Mouse (Mus musculus): ENCODE data around the gene Ppm1m.
A peak's percentile ranks its signal among the peaks of the same experiment; 100 is the strongest.

Gene Ppm1m

GRCm38 (mm10) chr9:106199535-106200272 lies at the start of gene Ppm1m:
Gene Ppm1m (minus strand): TSS chr9:106199746.
- no peak for DNase-seq (ENCODE audit: low read depth)

GRCm38 (mm10) chr9:106242813-106243488 lies 43.4 kb upstream of the Ppm1m start:
- no peak for DNase-seq (ENCODE audit: low read depth)

GRCm38 (mm10) chr9:106241541-106242164 lies 42.1 kb upstream of the Ppm1m start:
- DNase-seq (ENCODE audit: low read depth): no peak

DNA sequence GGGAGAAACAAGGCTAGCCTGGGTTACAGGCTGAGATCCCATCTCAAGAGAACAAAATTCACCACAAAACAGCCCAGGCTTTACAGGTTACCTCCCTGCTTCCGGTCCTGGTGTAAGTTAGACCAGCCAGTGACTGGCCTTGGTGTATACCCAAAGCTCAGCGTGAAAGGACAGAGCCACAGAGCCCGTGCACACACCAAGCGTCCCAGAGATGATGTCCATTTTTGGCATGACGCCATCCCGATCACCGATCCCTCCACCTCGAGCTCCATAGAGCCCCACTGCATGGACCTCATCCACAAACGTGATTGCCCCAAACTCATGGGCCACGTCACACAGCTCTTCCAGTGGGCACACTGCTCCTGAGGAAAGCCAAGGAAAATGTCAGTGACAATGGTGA lies 38.3 kb upstream of the Ppm1m start:
- no peak for DNase-seq (ENCODE audit: low read depth)

- DNase-seq (ENCODE audit: low read depth): no peak
Observed at GRCm38 (mm10) chr9:106237401-106237800, 37.9 kb upstream of the Ppm1m start.

DNA sequence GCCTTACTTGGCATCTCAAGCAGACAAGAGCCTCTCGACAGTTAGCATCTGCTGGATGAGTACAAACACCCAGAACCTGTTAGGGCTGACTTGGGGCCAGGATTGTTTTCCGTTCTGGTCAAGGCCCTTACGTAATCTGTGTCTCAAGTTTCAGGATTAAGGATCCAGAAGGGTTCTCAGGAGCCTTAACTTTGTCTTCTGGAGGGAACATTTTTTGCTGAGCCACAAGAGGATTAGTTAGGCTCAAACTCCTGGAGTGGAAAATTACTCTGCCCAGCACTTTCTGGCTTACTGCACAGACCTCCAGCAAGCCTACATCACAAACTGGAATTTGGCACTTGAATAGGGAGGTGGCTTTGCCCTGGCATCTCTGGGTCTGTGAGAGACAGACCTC lies 37.3 kb upstream of the Ppm1m start:
- DNase-seq (ENCODE audit: low read depth): no peak

GRCm38 (mm10) chr9:106236156-106236817 lies 36.7 kb upstream of the Ppm1m start:
- DNase-seq (ENCODE audit: low read depth): no peak

DNA sequence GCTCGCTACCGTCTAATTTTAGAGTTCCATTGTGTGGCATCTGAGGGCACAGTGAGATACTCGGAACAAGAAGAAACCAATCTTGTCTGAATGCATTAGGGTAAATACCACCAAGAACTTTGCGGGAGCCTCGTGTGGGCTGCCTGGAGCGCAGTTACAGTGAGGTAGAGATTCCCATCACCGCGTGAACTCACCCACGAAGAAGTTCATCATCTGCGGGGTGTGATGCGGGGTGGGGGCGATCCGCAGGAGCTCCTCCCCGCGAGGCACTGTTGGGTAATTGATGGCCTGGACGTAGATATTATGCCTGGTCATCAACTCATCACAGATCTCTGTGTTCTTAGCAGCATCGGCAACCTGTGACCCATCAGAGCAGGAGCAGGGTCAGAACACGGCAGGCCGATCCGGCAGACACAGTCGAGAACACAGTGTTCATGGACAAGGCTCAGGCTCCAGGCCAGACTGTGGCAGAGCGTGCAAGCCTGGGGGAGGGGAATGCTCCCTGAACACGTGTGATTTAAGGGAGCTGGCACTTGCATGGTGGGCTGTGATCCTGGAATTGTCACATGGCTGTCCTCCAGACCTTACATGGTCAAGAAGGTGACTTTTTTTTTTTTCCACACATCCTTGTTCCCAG lies 35.8 kb upstream of the Ppm1m start:
- DNase-seq (ENCODE audit: low read depth): no peak

DNA sequence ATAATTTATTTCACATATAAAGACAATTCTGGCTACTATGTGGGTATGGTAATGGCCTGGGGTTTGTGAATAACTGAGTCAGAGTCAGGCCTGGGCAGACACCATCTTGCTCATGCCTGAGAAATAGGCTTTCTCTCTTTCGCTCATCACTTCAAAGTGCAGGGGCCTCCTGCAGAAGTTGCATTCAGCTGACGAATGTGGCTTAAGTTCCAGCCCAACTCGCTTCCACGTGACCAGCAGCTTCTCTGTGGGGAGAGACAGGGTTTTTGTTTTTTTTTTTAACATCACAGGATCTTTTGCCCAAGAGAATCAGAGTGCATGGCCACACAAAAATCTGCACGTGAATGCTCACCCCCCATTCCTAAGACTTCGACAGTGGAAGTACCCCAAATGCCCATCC lies 34.4 kb upstream of the Ppm1m start:
- no peak for DNase-seq (ENCODE audit: low read depth)

- DNase-seq (ENCODE audit: low read depth): no peak
Observed at GRCm38 (mm10) chr9:106232956-106233355, 33.4 kb upstream of the Ppm1m start.

GRCm38 (mm10) chr9:106231816-106232215 lies 32.3 kb upstream of the Ppm1m start:
- no peak for DNase-seq (ENCODE audit: low read depth)

- no peak for DNase-seq (ENCODE audit: low read depth)
Observed at GRCm38 (mm10) chr9:106231220-106231619, 31.7 kb upstream of the Ppm1m start.

DNA sequence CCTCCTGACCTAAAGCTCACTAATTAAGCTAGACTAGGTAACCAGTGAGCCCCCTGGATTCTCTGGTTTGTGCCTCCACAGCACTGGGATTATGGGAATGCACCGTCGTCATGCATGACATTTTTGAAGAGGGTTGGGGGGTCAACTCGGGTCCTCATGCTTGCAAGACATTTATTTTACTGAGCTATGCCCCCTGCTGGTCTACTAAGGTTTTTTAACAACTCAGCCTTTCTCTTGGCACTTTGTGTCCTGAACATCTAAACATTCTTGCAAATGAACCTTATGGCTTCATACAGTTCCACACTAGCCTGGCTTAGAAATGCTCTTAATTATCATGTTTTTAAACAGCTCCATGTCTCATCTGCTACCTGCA lies 31.2 kb upstream of the Ppm1m start:
- DNase-seq (ENCODE audit: low read depth): peak; percentile 48

GRCm38 (mm10) chr9:106230051-106230733 lies 30.6 kb upstream of the Ppm1m start:
- no peak for DNase-seq (ENCODE audit: low read depth)

- DNase-seq (ENCODE audit: low read depth): no peak
Observed at GRCm38 (mm10) chr9:106227790-106228429, 28.4 kb upstream of the Ppm1m start.

GRCm38 (mm10) chr9:106226151-106226682 lies 26.7 kb upstream of the Ppm1m start:
- peak; percentile 38 for DNase-seq (ENCODE audit: low read depth)

DNA sequence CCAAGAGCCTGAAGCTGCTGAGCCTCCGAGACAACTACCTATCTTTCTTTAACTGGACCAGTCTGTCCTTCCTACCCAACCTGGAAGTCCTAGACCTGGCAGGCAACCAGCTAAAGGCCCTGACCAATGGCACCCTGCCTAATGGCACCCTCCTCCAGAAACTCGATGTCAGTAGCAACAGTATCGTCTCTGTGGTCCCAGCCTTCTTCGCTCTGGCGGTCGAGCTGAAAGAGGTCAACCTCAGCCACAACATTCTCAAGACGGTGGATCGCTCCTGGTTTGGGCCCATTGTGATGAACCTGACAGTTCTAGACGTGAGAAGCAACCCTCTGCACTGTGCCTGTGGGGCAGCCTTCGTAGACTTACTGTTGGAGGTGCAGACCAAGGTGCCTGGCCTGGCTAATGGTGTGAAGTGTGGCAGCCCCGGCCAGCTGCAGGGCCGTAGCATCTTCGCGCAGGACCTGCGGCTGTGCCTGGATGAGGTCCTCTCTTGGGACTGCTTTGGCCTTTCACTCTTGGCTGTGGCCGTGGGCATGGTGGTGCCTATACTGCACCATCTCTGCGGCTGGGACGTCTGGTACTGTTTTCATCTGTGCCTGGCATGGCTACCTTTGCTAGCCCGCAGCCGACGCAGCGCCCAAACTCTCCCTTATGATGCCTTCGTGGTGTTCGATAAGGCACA lies 26.1 kb upstream of the Ppm1m start:
- DNase-seq (ENCODE audit: low read depth): no peak

DNA sequence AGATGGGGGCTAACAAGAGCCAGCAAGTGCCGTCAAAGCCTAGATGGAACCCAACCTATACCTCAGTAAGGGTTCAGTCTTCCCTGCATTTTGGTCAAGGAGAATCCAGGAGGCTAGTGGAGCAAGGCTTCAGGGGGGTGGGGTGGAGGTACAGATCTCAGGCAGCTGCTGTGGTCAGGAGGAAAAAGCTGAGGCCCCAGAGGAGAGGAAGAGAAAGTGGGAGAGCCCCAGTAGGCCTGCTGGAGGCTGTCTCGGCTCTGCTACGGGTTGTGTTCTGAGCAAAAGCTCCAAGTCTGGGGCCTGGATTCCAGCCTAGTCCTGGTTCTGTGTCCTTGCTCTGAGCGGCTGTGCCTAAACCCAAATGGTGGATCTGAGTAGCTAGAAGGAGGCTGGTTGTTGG lies 23.4 kb upstream of the Ppm1m start:
- no peak for DNase-seq (ENCODE audit: low read depth)

DNA sequence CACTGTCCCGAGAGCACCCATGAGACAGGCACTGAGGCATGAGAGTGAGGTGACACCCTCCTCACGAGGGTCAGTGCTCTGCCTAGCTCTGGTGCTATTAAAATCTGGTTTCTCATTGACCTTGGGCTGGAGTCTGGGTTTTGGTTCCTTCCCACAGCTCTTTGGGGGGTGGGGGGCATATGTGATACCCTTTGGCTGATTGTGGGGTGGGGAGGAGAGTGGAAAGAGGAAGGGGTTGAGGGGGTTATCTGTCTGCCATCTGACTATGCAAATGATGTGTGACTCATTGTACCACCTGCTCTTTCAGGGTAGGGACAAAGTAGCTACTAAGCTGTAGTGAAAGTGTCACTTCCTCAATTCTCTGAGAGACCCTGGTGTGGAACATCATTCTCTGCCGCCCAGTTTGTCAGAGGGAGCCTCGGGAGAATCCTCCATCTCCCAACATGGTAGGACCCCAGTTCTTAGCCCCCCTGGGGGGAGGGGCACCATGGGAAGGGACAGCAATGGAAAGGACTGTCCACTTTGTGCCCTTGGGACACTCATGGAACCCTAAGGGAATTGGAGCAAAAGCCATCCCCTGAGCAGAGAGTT lies 22.8 kb upstream of the Ppm1m start, which contains the start of gene Tlr9:
TSS of gene Tlr9 (plus strand) at position 338 of the 591 bp plus-strand sequence.
- DNase-seq (ENCODE audit: low read depth): no peak

All from induced T-regulatory cell, adult 2 months (primary cell).